Mouse (Mus musculus) frontal cortex, postnatal 10 days (tissue): ENCODE measurements around the gene 8030411F24Rik.
"Not testable (repeated sequence)": the region's sequence is repeated elsewhere in the genome, so short reads cannot be mapped to it uniquely, and the experiment has no call there.

Source experiments
- DNase-seq, 2 experiments: peaks; one replicate each; pipeline ENCODE4 v3.0.0; 2022; ENCODE audit warnings: low spot score in 2 of 2, mixed read lengths in 1 of 2

Gene 8030411F24Rik

GRCm38 (mm10) chr2:148781709-148782108 is at the start of gene 8030411F24Rik:
Gene 8030411F24Rik (plus strand): TSS chr2:148782009.
- DNase-seq, result no peak

DNA sequence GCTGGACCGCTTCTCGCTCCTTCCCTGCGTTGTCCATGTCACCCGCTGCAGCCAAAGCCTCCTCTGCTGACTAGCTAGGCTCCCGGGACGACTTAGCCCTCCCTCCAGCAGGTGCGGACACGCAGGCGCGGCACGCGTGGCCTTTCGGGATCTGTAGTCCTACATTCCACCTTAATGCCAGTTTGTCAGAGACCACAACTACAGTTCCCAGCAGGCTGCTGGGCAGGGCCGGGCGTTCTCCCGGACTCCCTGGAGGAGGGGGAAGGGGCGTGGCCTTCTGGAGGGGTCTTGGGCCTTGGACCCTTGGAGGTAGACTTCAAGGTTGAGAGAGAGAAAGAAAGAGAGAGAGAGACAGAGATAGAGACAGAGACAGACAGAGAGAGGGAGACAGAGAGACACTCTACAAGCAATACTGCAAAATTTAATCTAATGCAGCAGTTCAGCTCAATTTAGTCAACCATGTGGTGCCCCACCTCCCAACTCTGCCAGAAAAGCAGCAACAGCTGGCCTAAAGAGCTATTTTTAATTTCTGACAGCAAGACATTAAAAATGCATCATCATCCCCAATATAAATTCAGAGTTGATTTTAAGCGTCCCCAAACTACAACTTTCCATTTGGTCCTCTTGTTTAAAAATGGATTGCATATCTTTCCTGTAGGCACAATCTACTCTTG is 49.3 kb upstream of the 8030411F24Rik start, which contains the start of gene Napb:
Napb (minus strand) TSS at position 141 of the 674 bp plus-strand sequence.
- peak; percentile 93 for DNase-seq

GRCm38 (mm10) chr2:148743001-148743400 is 38.8 kb upstream of the 8030411F24Rik start:
- peak; percentile 21 to 23 for DNase-seq

DNA sequence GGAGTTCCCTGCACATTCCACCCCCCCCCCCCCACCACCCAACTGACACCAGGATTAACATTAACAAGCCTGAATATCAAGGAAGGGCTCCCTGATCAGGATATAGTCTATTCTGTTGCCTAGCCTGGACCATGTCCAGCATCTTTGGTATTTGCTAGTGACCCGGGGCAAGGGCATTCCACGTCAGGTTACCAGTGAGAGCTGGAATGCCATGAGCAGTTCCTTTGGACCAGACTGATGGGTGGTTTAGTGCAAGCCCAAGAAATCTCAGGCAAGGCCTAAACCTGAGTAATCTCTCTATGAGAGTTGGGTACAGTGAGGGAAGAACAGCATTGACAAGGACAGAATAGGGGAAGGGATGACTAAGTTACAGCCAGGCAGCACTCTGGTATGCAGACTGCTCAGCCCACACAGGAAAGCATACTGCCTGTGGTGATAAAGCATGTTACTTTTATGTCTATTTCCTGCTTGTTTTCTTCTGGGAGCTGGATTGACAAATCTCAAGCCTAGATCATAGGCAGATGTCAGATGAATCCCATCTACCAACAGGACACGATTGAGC is 37.9 kb upstream of the 8030411F24Rik start:
- no peak for DNase-seq

GRCm38 (mm10) chr2:148750058-148750457 is 31.8 kb upstream of the 8030411F24Rik start, which contains the start of gene Cstl1:
Gene Cstl1 (plus strand): TSS chr2:148750358.
- no peak for DNase-seq

DNA sequence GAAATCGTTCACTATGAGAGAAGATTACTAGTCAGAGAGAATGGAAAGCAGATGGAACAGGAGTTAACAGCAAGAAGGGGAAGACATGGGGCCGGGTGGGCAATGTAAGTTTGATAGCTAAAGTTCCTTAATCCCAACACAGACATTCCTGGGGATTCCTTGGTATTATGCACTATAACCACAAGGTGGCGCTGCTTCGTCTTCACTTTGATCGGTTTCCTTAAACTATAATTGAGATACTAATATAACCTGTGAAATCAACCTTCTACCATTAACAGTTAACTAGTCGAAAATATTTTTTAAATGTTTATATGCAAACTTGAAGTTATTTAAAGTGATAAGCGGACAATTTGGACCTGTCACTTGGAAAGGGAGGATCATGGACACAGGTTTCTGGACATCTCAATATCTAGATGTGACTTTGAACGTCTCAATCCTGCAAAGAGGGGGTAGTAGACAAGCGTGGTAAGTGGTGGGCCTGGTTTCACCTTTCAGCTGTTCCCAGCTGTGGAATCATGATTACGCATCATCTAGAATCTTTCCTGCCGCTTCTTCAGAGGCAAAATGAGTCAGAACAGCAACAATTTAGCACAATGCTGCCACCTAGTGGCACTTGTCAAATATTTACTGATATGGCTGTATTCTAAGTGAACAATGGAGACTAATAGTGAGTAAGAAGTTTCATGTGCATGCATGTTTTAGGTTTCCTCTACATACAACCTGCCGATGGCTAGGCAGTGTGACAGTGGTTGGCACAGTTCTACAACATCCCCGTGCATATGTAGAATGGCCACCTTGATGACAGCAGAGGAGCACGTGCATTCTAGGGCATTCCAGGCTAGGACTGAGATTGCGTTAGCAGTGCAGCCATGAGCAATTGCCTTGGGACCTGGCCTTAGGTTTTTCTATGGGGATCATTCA is 29.7 kb upstream of the 8030411F24Rik start:
- DNase-seq, result peak; percentile 56 to 65

DNA sequence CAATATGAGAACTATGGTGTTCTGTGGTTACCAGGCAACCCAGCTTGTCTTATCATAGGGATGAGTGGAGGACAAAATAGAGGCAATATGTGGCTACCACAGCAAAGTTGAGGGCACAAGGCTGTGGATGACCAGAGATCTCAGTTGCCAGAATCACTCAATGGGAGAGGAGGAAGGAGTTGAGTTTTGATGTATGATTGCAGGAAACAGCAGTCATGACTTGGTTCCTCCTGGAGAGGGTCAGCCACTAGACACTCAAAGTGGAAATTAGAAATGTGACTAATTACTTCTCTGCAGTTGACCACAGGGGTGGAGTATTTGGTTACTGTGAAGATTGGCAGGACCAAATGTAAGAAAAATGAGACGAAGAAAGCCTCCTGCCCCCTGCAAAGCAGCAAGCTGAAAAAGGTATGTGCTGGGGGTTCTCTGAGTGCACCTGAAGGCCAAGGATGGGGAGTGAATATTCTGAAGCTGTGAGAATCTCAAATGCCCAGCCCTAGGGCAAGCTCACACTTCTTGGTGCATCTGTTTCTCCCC is 27.4 kb upstream of the 8030411F24Rik start:
- DNase-seq, result no peak

DNA sequence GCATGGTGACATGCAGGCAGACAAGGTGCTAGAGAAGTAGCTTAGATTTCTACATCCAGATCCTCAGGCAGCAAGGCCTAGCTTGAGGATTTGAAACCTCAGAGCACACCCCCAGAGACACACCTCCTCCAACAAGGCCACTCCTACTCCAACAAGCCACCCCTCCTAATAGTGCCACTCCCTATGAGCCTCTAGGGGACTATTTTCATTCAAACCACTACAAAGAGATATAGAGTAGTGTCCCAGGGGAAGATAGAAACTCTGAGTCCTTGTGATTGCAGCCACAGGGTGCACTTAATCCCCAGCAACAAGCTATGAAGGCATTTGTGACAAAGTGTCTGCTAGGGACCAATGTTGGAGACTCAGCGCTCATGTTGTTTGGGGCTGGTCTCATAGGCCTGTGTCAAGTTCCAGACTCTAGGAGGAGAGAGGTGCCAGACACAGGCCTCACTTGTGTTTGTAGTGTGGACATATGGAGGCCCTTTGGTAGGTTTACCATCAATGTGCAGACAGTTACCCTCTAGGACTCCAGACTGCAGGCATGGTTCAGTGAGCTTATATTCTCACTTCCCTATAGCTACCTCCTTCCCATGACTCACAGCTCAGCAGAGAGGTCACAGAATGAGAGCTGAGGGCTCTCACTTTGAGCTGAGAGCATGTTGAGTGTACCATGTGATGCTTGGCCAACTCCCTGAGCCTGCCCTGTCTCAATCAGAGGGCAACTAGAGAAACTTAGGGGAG is 18.0 kb upstream of the 8030411F24Rik start:
- DNase-seq, result no peak

- not testable (repeated sequence) for DNase-seq
These were observed 10.4 kb upstream of the 8030411F24Rik start, which contains the start of gene Cst11 for GRCm38 (mm10) chr2:148771397-148771796. Gene Cst11 (minus strand): TSS chr2:148771497.

GRCm38 (mm10) chr2:148789142-148789541 is 7.3 kb downstream of the 8030411F24Rik start, which contains the start of gene Cst12:
Gene Cst12 (plus strand): TSS chr2:148789361.
- DNase-seq, result no peak

DNA sequence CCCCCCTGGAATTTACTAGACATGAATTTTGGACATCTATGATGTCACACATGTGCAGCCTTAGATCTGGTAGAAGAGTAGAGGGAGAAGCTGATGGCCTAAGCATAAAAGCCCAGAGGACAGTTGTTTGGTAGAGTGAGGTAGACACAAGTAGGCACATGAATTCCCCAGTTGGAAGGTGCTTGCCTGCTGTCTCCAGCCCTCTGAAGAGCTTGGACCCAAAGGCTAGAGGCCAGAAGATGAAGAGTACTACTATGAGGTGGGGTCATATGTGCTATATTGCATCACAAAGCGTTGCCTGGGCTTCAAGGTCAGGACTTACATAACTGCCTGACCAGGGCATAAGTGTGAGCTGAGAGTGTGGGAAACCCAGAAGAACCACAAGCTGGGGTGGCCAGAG is 16.7 kb downstream of the 8030411F24Rik start, which contains the start of gene Cst8:
Cst8 (plus strand) TSS at position 301 of the 400 bp plus-strand sequence.
- no peak for DNase-seq

- no peak for DNase-seq
These were observed 19.7 kb downstream of the 8030411F24Rik start for GRCm38 (mm10) chr2:148801491-148801921.

DNA sequence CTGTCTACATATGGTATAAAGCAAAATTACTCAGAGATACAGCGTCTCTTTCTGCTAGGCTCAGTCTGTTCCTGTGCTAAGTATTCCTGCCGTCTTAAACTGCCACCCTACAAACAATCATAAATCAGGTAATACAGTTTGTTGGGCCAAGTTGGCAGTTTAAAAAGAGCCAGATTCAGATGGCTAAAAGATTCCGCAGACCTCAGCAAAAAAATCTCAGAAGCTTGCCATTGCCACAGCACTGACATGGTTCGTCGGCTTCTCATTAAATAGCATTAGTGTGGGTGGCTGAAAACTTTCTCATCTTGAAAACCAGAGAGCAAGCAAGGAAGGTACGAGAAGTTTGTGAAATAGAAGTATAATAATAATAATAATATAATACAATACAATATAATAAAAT is 24.9 kb downstream of the 8030411F24Rik start:
- DNase-seq, result no peak

- DNase-seq, result no peak
These were observed 38.1 kb downstream of the 8030411F24Rik start, which contains the start of gene Cst13 for GRCm38 (mm10) chr2:148819909-148820308. Gene Cst13 (plus strand): TSS chr2:148820081.

- DNase-seq, result no peak
These were observed 44.2 kb downstream of the 8030411F24Rik start for GRCm38 (mm10) chr2:148825986-148826385.

GRCm38 (mm10) chr2:148834912-148835311 is 53.1 kb downstream of the 8030411F24Rik start, which contains the start of gene Cst9:
Gene Cst9 (plus strand): TSS chr2:148835147.
- DNase-seq, result no peak
